Mouse (Mus musculus) neural tube, embryonic 12.5 days (tissue): Measurements from ENCODE around the gene Arhgef7. TPM values are rescaled to one million over a fixed set of nuclear protein-coding genes. Genes with fewer than 3 reads are reported as not detected.

Experiments used
- ATAC-seq: fragments of 200-750 bp; cut with Nextera tagmentation; 2 replicates; pipeline ENCODE4 v1.8.0; 2017; ENCODE audit warnings: low read depth, mild to moderate bottlenecking, moderate TSS enrichment, moderate library complexity; ENCODE audit not compliant: low FRiP score
- H3K27ac ChIP-seq: fragments of 300-500 bp; sonication (generic); 2 replicates; pipeline ENCODE4 v1.5.1; 2016
- H3K27me3 ChIP-seq: fragments of 300-500 bp; sonication (generic); replicated peaks from 2 replicates; pipeline ENCODE4 v1.6.1; 2016; ENCODE audit warnings: mild to moderate bottlenecking
- H3K36me3 ChIP-seq: fragments of 300-500 bp; sonication (generic); 2 replicates; pipeline ENCODE4 v1.6.1; 2016; ENCODE audit warnings: mild to moderate bottlenecking
- H3K4me1 ChIP-seq: fragments of 300-500 bp; sonication (generic); 2 replicates; pipeline ENCODE4 v1.6.1; 2016
- H3K4me2 ChIP-seq: fragments of 300-500 bp; sonication (generic); replicated peaks from 2 replicates; pipeline ENCODE4 v1.6.1; 2016; ENCODE audit warnings: mild to moderate bottlenecking
- H3K4me3 ChIP-seq: fragments of 300-500 bp; sonication (generic); 2 replicates; pipeline ENCODE4 v1.5.1; 2016
- H3K9ac ChIP-seq: fragments of 300-500 bp; sonication (generic); 2 replicates; pipeline ENCODE4 v1.6.1; 2016; ENCODE audit warnings: mild to moderate bottlenecking
- H3K9me3 ChIP-seq: fragments of 300-500 bp; sonication (generic); 2 replicates; pipeline ENCODE4 v1.6.1; 2016; ENCODE audit warnings: mild to moderate bottlenecking
- WGBS: fragments of 180-500 bp; shearing (Covaris S2); methylation state at CpG from one replicate; pipeline ENCODE4 v1.1.7; 2016; 5-methylcytosine and 5-hydroxymethylcytosine counted together
- polyA plus RNA-seq: library from polyadenylated mRNA; unstranded; fragments of >200 nt; fragmentation: Nextera tagmentation; extraction: Ambion mirVana; gene quantifications from 2 replicates; pipeline ENCODE4 v1.2.1, GENCODE M21; 2016

The Arhgef7 gene
- polyA plus RNA-seq, 1 experiment from 2014 or later = 83.7 TPM

- 92% methylated on average over 5 of the region's 5 CpGs for WGBS
- no peak for ATAC-seq
- Histone ChIP-seq H3K27me3 (no peaks in the 10 kb centered on the region), H3K27ac (no peak overlapping the region), H3K9me3 (no peaks in the 10 kb centered on the region), H3K4me3 (no peak overlapping the region), H3K9ac (no peak overlapping the region), H3K4me2 (no peak overlapping the region), H3K36me3 (peaks cover 3% of the 10 kb centered on the region; the same call in 1 of the 2 replicates), H3K4me1 (peaks cover 55% of the 10 kb centered on the region)
These were observed 44.1 kb downstream of the Arhgef7 start for GRCm38 (mm10) chr8:11771608-11772007.

GRCm38 (mm10) chr8:11774195-11775076, 46.9 kb downstream of the Arhgef7 start:
- peak overlapping the region; percentile 9; the same call in 1 of the 2 replicates for H3K4me2 ChIP-seq
- H3K9me3 ChIP-seq = no peaks in the 10 kb centered on the region
- H3K27me3 ChIP-seq = no peaks in the 10 kb centered on the region
- no peak overlapping the region for H3K27ac ChIP-seq
- H3K9ac ChIP-seq = peak overlapping the region; percentile 42; the same call in 1 of the 2 replicates
- H3K4me3 ChIP-seq = no peak overlapping the region
- peaks cover 63% of the 10 kb centered on the region for H3K4me1 ChIP-seq
- no peak for ATAC-seq
- H3K36me3 ChIP-seq = no peaks in the 10 kb centered on the region
- 70% methylated on average over 17 of the region's 17 CpGs for WGBS

GRCm38 (mm10) chr8:11775889-11776288, 48.4 kb downstream of the Arhgef7 start:
- Histone ChIP-seq H3K9me3 (no peaks in the 10 kb centered on the region), H3K4me3 (no peak overlapping the region), H3K27me3 (no peaks in the 10 kb centered on the region), H3K27ac (no peak overlapping the region), H3K9ac (no peak overlapping the region), H3K4me1 (peaks cover 52% of the 10 kb centered on the region), H3K4me2 (no peak overlapping the region), H3K36me3 (no peaks in the 10 kb centered on the region)
- no peak for ATAC-seq
- WGBS = 75% methylated on average over 7 of the region's 7 CpGs

GRCm38 (mm10) chr8:11776451-11777180, 49.1 kb downstream of the Arhgef7 start:
- no peaks in the 10 kb centered on the region for H3K27me3 ChIP-seq
- ATAC-seq = no peak
- WGBS = 93% methylated on average over 8 of the region's 8 CpGs
- H3K36me3 ChIP-seq = no peaks in the 10 kb centered on the region
- no peak overlapping the region for H3K9ac ChIP-seq
- H3K4me3 ChIP-seq = no peak overlapping the region
- no peaks in the 10 kb centered on the region for H3K9me3 ChIP-seq
- no peak overlapping the region for H3K4me2 ChIP-seq
- H3K27ac ChIP-seq = no peak overlapping the region
- H3K4me1 ChIP-seq = peaks cover 48% of the 10 kb centered on the region

GRCm38 (mm10) chr8:11777201-11777600, 49.7 kb downstream of the Arhgef7 start:
- H3K27me3 ChIP-seq = no peaks in the 10 kb centered on the region
- H3K4me2 ChIP-seq = no peak overlapping the region
- no peaks in the 10 kb centered on the region for H3K9me3 ChIP-seq
- 85% methylated on average over 10 of the region's 10 CpGs for WGBS
- H3K9ac ChIP-seq = no peak overlapping the region
- peaks cover 5% of the 10 kb centered on the region for H3K36me3 ChIP-seq
- no peak overlapping the region for H3K27ac ChIP-seq
- no peak overlapping the region for H3K4me3 ChIP-seq
- H3K4me1 ChIP-seq = peaks cover 46% of the 10 kb centered on the region
- ATAC-seq = no peak

GRCm38 (mm10) chr8:11778646-11779433, 51.3 kb downstream of the Arhgef7 start:
- H3K9ac ChIP-seq = no peak overlapping the region
- ATAC-seq = no peak
- no peak overlapping the region for H3K27ac ChIP-seq
- 82% methylated on average over 8 of the region's 8 CpGs for WGBS
- no peaks in the 10 kb centered on the region for H3K9me3 ChIP-seq
- no peak overlapping the region for H3K4me3 ChIP-seq
- peaks cover 20% of the 10 kb centered on the region for H3K36me3 ChIP-seq
- H3K4me1 ChIP-seq = peaks cover 34% of the 10 kb centered on the region
- no peak overlapping the region for H3K4me2 ChIP-seq
- H3K27me3 ChIP-seq = no peaks in the 10 kb centered on the region

DNA sequence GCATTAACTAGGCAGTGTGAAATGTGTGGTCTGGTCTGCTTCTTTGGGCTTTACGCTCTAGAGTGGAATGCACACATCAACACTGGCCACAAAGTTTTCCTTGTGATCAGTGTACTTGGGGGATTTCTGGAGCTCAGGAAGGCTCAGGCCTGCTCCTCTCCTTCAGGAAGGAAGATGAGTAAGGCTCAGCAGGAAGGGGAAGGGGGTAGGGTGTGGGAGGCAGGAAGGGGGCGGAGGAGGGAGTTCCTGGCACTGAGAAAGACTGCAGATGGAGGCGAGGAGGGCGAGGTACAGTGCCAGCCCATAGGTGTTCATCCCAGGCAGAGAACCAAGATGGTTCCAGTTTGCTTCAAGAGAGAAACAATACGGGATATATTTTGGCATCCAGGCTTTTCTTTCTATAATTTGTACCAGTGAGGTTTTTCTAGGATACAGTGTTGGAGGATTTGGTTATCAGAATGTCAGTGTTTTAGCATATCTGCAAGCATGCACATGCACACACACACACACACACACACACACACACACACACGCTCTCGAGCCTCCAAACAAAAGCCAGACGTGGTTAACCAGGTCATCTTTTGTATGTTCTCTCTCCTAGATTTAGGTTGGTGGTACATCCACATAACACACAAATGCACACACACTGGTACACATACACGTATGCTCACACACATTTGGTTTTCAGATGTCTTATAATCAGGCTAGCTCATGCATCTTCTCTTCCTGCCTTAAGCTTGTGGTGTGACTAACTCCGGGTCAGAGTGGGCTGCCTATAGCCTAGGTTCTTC, 52.5 kb downstream of the Arhgef7 start:
- 87% methylated on average over 10 of the region's 10 CpGs for WGBS
- peaks cover 22% of the 10 kb centered on the region for H3K4me1 ChIP-seq
- H3K9me3 ChIP-seq = no peaks in the 10 kb centered on the region
- no peak overlapping the region for H3K9ac ChIP-seq
- H3K27me3 ChIP-seq = no peaks in the 10 kb centered on the region
- no peak overlapping the region; the same call in 1 of the 2 replicates for H3K4me2 ChIP-seq
- H3K27ac ChIP-seq = no peak overlapping the region
- ATAC-seq = no peak
- peaks cover 28% of the 10 kb centered on the region for H3K36me3 ChIP-seq
- no peak overlapping the region for H3K4me3 ChIP-seq

- Histone ChIP-seq H3K9me3 (no peaks in the 10 kb centered on the region), H3K4me1 (peaks cover 16% of the 10 kb centered on the region), H3K4me2 (no peak overlapping the region; the same call in 1 of the 2 replicates), H3K27ac (no peak overlapping the region), H3K36me3 (peaks cover 34% of the 10 kb centered on the region), H3K27me3 (no peaks in the 10 kb centered on the region), H3K4me3 (no peak overlapping the region), H3K9ac (no peak overlapping the region)
- WGBS = 85% methylated on average over 4 of the region's 4 CpGs
- ATAC-seq = no peak
These were observed 53.1 kb downstream of the Arhgef7 start for GRCm38 (mm10) chr8:11780641-11781040.

GRCm38 (mm10) chr8:11782607-11783006, 55.1 kb downstream of the Arhgef7 start:
- no peak overlapping the region for H3K27ac ChIP-seq
- ATAC-seq = no peak
- no peak overlapping the region for H3K9ac ChIP-seq
- H3K4me1 ChIP-seq = 0 out of 2 replicates have a peak, but pooled peaks cover 2% of the 10 kb centered on the region
- H3K4me3 ChIP-seq = no peak overlapping the region
- WGBS = 91% methylated on average over 6 of the region's 6 CpGs
- no peaks in the 10 kb centered on the region for H3K9me3 ChIP-seq
- H3K27me3 ChIP-seq = no peaks in the 10 kb centered on the region
- peaks cover 40% of the 10 kb centered on the region for H3K36me3 ChIP-seq
- no peak overlapping the region for H3K4me2 ChIP-seq

DNA sequence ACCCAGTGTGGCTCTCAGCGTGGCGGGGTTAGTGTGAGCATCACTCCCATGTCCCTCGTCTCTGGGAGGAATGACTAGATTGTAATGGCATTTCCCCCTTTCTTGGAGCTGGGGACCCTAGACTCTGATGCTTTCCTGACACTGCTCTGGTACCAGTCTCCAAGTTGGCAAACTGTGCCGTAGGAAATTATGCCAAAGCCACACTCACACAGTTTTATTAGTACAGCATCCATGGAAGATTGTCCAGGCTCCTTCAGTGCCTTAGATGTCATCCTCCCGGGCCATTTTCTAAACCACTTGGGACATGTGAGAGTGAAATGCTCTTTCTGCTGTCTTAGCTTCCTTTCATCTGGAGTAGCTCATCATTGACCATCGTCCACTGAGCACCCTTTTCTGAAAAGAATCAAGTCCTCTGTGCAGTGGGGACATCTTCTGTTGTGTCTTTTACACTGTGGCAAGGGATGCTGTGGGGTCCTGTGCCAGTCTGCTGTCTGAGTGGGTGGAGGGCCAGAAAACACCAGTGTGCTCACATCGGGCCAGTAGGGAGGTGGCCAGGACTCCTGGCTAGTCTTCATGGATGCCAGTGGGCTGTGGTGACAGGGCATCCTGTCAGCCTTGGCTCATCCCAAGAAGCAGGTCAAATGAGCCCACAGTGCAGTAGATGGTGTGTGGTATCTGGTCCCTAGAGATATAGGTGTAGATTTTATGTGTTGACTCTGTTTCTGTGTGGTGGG, 56.5 kb downstream of the Arhgef7 start:
- ATAC-seq = no peak
- 95% methylated on average over 7 of the region's 7 CpGs for WGBS
- Histone ChIP-seq H3K27ac (no peak overlapping the region), H3K27me3 (no peaks in the 10 kb centered on the region), H3K4me1 (no peaks in the 10 kb centered on the region; the same call in 1 of the 2 replicates), H3K4me3 (no peak overlapping the region), H3K9ac (no peak overlapping the region), H3K9me3 (no peaks in the 10 kb centered on the region), H3K4me2 (no peak overlapping the region), H3K36me3 (peaks cover 40% of the 10 kb centered on the region)

- WGBS = 72% methylated on average over 4 of the region's 4 CpGs
- H3K36me3 ChIP-seq = peaks cover 40% of the 10 kb centered on the region
- H3K4me1 ChIP-seq = no peaks in the 10 kb centered on the region; the same call in 1 of the 2 replicates
- H3K9me3 ChIP-seq = no peaks in the 10 kb centered on the region
- ATAC-seq = no peak
- no peak overlapping the region for H3K4me3 ChIP-seq
- H3K27ac ChIP-seq = no peak overlapping the region
- H3K27me3 ChIP-seq = no peaks in the 10 kb centered on the region
- no peak overlapping the region for H3K4me2 ChIP-seq
- no peak overlapping the region for H3K9ac ChIP-seq
These were observed 57.6 kb downstream of the Arhgef7 start for GRCm38 (mm10) chr8:11785121-11785520.
